Mouse (Mus musculus): ENCODE measurements around the gene Gm10073.
A peak's percentile ranks its signal among the peaks of the same experiment; 100 is the strongest.

DNA sequence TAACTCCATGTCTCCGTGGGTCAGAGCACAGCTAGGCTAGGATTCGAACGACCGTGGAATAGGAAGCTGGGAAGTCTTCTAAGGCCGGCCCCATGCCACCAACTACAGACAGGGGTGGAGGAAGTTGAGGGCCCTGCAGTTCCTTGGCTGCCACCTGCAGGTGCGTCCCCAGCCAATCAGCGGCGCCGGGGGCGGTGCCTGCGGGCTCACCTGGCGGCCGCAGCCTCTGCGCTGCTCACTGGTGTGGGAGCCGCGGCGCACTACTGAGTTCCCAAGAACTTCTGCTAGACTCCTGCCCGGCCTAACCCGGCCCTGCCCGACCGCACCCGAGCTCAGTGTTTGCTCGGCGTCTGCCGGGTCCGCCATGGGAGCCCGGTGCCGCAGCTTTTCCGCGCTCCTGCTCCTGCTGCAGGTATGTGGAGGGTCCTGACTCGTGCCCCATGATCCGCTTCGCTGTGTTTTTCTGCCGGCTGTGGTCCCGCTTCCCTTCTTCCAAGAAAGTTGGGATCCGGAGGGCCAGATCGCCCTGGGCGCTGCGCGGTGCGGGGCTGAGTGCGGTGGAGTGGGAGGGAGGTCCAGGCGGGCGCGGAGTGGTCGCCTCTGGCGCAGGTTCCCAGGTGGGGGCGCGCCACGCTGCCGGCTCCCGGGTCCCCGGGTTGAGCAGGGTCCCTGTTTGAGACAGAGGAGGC is 30.0 kb upstream of the Gm10073 start, which contains the start of gene Cdh1:
- TF ChIP-seq CTCF (IDR thresholded peaks at IDR 0.05; ENCODE audit: low read depth): peak; percentile 39
- TF ChIP-seq EP300 (IDR thresholded peaks at IDR 0.05; ENCODE audit: low read depth): no peak
